Comparison of ENCODE assay signal across 8 mouse cellular contexts in the genomic region with DNA sequence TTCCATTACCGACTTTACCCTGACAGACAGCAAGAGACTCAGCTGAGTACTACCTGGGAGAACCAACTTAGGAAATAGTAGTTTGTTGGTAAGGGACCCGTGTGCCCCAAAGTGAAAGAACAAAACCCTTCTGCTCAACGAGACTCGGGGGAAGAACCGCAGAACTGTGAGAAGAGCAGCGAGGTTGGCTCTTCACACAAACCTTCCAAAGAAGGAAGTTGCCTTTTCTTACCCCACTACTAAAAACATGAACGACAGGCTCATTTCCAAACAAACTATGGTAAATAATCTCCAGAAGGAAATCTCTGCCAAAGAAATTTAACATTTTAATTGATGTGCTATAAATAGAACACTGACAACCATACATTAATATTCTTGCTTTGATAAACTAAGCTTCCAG. TPM values are rescaled to one million over a fixed set of nuclear protein-coding genes. Genes with fewer than 3 reads are reported as not detected.
DNase-seq lines count a peak whose midpoint lies in the region; ATAC-seq and TF ChIP-seq lines count a peak whose summit lies in the region.

No protein-coding gene starts in this region.

- peak overlapping the region; percentile 94; the same call in 1 of the 2 replicates for H3K9ac ChIP-seq in heart, embryonic 14.5 days (ENCODE audit: low read length)
- H3K9ac ChIP-seq in hindbrain, embryonic 12.5 days, result no peak overlapping the region

- peaks cover 0 to 17% of the 10 kb centered on the region in 2 experiments; a peak in 2 of 4 replicates for H3K4me1 ChIP-seq in heart, embryonic 14.5 days (ENCODE audit: control insufficient read depth in 2 of 2, insufficient read depth in 2 of 2, low read length in 2 of 2)
- peaks cover 17% of the 10 kb centered on the region for H3K4me1 ChIP-seq in hindbrain, embryonic 12.5 days
- H3K4me1 ChIP-seq in thymus, adult 2 months (replicated peaks; ENCODE audit: control insufficient read depth, insufficient read depth, low read length), result peaks cover 10% of the 10 kb centered on the region

- no peak for ATAC-seq in heart, embryonic 14.5 days (ENCODE audit: insufficient number of reproducible peaks, insufficient read depth, low FRiP score, low read depth)
- ATAC-seq in hindbrain, embryonic 12.5 days (ENCODE audit: low FRiP score), result no peak

- H3K27ac ChIP-seq in heart, embryonic 14.5 days (replicated peaks in 1 of 2; ENCODE audit: control insufficient read depth in 1 of 2, insufficient read depth in 1 of 2, low read depth in 2 of 2, low read length in 2 of 2), result no peak overlapping the region
- no peak overlapping the region for H3K27ac ChIP-seq in hindbrain, embryonic 12.5 days
- no peak overlapping the region for H3K27ac ChIP-seq in macrophage
- H3K27ac ChIP-seq in thymus, adult 2 months (ENCODE audit: control insufficient read depth, insufficient read depth, low read length), result no peak overlapping the region

- no peaks in the 10 kb centered on the region for H3K27me3 ChIP-seq in heart, embryonic 14.5 days (ENCODE audit: control insufficient read depth, insufficient read depth, low read length)
- H3K27me3 ChIP-seq in hindbrain, embryonic 12.5 days, result 0 out of 2 replicates have a peak, but pooled peaks cover under 1% of the 10 kb centered on the region
- H3K27me3 ChIP-seq in thymus, adult 2 months (ENCODE audit: control insufficient read depth, insufficient read depth, low read length), result no peaks in the 10 kb centered on the region

- DNase-seq in heart, postnatal 36 days, result no peak
- DNase-seq in MEL-GATA-1-ER (ENCODE audit: extremely low read depth, low read depth), result peak; percentile 54
- no peak for DNase-seq in ovary, adult 18-20 months (ENCODE audit: low spot score)
- no peak for DNase-seq in retina, postnatal 1 day
- DNase-seq in thymus, adult 2 months, result no peak

- no peak for TF ChIP-seq POLR2A in thymus, adult 2 months (IDR thresholded peaks at IDR 0.05; ENCODE audit: control insufficient read depth, extremely low read depth, insufficient read depth, low read length, poor library complexity)

- intact Hi-C loops in heart, postnatal 36 days (cut with DNase I), result loop anchor here (10.0 kb wide), 1 partner anchor 162 kb away; no protein-coding TSS in a partner anchor

- WGBS in heart, embryonic 14.5 days, result 81% methylated on average over 7 of the region's 7 CpGs
- WGBS in hindbrain, embryonic 12.5 days, result 85% methylated on average over 7 of the region's 7 CpGs
- WGBS in macrophage (ENCODE audit: missing documents), result 30% methylated on average over 7 of the region's 7 CpGs
- WGBS in thymus, adult 2 months, result 10% methylated on average over 7 of the region's 7 CpGs

- H3K4me2 ChIP-seq in heart, embryonic 14.5 days (ENCODE audit: low read length), result peak overlapping the region; percentile 99
- peak overlapping the region; percentile 95 for H3K4me2 ChIP-seq in hindbrain, embryonic 12.5 days (replicated peaks)

- no peak for TF ChIP-seq CTCF in thymus, adult 2 months (IDR thresholded peaks at IDR 0.05; ENCODE audit: borderline replicate concordance, control insufficient read depth, extremely low read depth, insufficient read depth, low read length, poor library complexity)

- 0 out of 2 replicates have a peak, but pooled peaks cover 4% of the 10 kb centered on the region for H3K36me3 ChIP-seq in heart, embryonic 14.5 days (ENCODE audit: control insufficient read depth, insufficient read depth, low read length)
- H3K36me3 ChIP-seq in hindbrain, embryonic 12.5 days, result 0 out of 2 replicates have a peak, but pooled peaks cover 2% of the 10 kb centered on the region
- no peaks in the 10 kb centered on the region for H3K36me3 ChIP-seq in macrophage (ENCODE audit: inconsistent target)
- H3K36me3 ChIP-seq in thymus, adult 2 months (ENCODE audit: control insufficient read depth, insufficient read depth, low read length), result no peaks in the 10 kb centered on the region

- H3K79me2 ChIP-seq in macrophage (ENCODE audit: inconsistent target), result peaks cover 27% of the 10 kb centered on the region

- no peaks in the 10 kb centered on the region for H3K9me3 ChIP-seq in heart, embryonic 14.5 days (ENCODE audit: control insufficient read depth, low read length)
- H3K9me3 ChIP-seq in hindbrain, embryonic 12.5 days (replicated peaks), result no peaks in the 10 kb centered on the region

- H3K4me3 ChIP-seq in heart, embryonic 14.5 days (ENCODE audit: control insufficient read depth in 1 of 2, insufficient read depth in 1 of 2, low read depth in 1 of 2, low read length in 2 of 2), result peak overlapping the region in 1 of 2 experiments; percentile 98; a peak in 2 of 4 replicates
- no peak overlapping the region for H3K4me3 ChIP-seq in hindbrain, embryonic 12.5 days
- H3K4me3 ChIP-seq in macrophage (ENCODE audit: inconsistent target), result peak overlapping the region; percentile 46; the same call in 1 of the 2 replicates
- no peak overlapping the region for H3K4me3 ChIP-seq in thymus, adult 2 months (ENCODE audit: control insufficient read depth, insufficient read depth, low read length)

RNA-seq across cellular contexts. Expression of a gene that starts 1.4 kb away (rescaled TPM):
- 19.9 and 22.7 TPM in 2 replicates for polyA plus RNA-seq in heart, embryonic 14.5 days (2014; fragmentation: Nextera tagmentation; extraction: Ambion mirVana)
- total RNA-seq in heart, postnatal 36 days (2021), result 10 to 100 TPM; 10.3 to 14.2 TPM
- 28.0 and 29.2 TPM in 2 replicates for polyA plus RNA-seq in hindbrain, embryonic 12.5 days (2016; fragmentation: Nextera tagmentation; extraction: Ambion mirVana)
- 10 to 100 TPM in 8 of 26 experiments, 1 to 10 TPM in 18; 1.0 to 15.7 (median 7.3) TPM for total RNA-seq in macrophage (2018; cell fraction: chromatin; rRNA removed)
- 10 to 100 TPM; 15.1 to 21.6 (median 18.8) TPM for total RNA-seq in macrophage (2018; cell fraction: cytosol; rRNA removed)
- total RNA-seq in macrophage (2018; cell fraction: nucleus; rRNA removed), result 10 to 100 TPM in 20 of 26 experiments, 1 to 10 TPM in 6; 4.6 to 20.4 (median 12.9) TPM
- polyA plus RNA-seq in macrophage (2018), result 6.8 to 19.4 TPM (median 17.0 TPM) in 3 replicates
- polyA plus RNA-seq in thymus, adult 2 months (2012; rRNA removed), result 30.9 and 37.8 TPM in 2 replicates

RNA-seq across cellular contexts. Expression of a gene that starts 49.5 kb away (rescaled TPM):
- 390 and 410 TPM in 2 replicates for polyA plus RNA-seq in heart, embryonic 14.5 days (2014; fragmentation: Nextera tagmentation; extraction: Ambion mirVana)
- total RNA-seq in heart, postnatal 36 days (2021), result 100 to 1,000 TPM; 272 to 283 TPM
- 495 and 532 TPM in 2 replicates for polyA plus RNA-seq in hindbrain, embryonic 12.5 days (2016; fragmentation: Nextera tagmentation; extraction: Ambion mirVana)
- 10 to 100 TPM in 23 of 26 experiments, 1 to 10 TPM in 3; 8.0 to 64.4 (median 18.6) TPM for total RNA-seq in macrophage (2018; cell fraction: chromatin; rRNA removed)
- total RNA-seq in macrophage (2018; cell fraction: cytosol; rRNA removed), result 100 to 1,000 TPM; 197 to 301 (median 249) TPM
- 100 to 1,000 TPM in 12 of 26 experiments, 10 to 100 TPM in 14; 51.7 to 191 (median 99.4) TPM for total RNA-seq in macrophage (2018; cell fraction: nucleus; rRNA removed)
- 220 to 289 TPM (median 288 TPM) in 3 replicates for polyA plus RNA-seq in macrophage (2018)
- polyA plus RNA-seq in thymus, adult 2 months (2012; rRNA removed), result 92.4 and 119 TPM in 2 replicates

RNA-seq across cellular contexts. Expression of a gene that starts 51.2 kb away (rescaled TPM):
- 33.2 and 38.2 TPM in 2 replicates for polyA plus RNA-seq in heart, embryonic 14.5 days (2014; fragmentation: Nextera tagmentation; extraction: Ambion mirVana)
- 10 to 100 TPM; 75.5 to 90.6 TPM for total RNA-seq in heart, postnatal 36 days (2021)
- polyA plus RNA-seq in hindbrain, embryonic 12.5 days (2016; fragmentation: Nextera tagmentation; extraction: Ambion mirVana), result 41.8 and 43.3 TPM in 2 replicates
- total RNA-seq in macrophage (2018; cell fraction: chromatin; rRNA removed), result 100 to 1,000 TPM in 22 of 26 experiments, 10 to 100 TPM in 4; 70.8 to 283 (median 183) TPM
- total RNA-seq in macrophage (2018; cell fraction: cytosol; rRNA removed), result 10 to 100 TPM; 13.7 to 40.9 (median 24.9) TPM
- total RNA-seq in macrophage (2018; cell fraction: nucleus; rRNA removed), result 100 to 1,000 TPM in 14 of 26 experiments, 10 to 100 TPM in 12; 49.9 to 175 (median 103) TPM
- 17.3 to 23.8 TPM (median 23.4 TPM) in 3 replicates for polyA plus RNA-seq in macrophage (2018)
- 22.9 and 26.8 TPM in 2 replicates for polyA plus RNA-seq in thymus, adult 2 months (2012; rRNA removed)
